Mouse (Mus musculus) olfactory bulb, adult 2 months (tissue): ENCODE data around the gene Cdx2.

Source experiments
- CTCF ChIP-seq: fragments of 200-500 bp; IDR thresholded peaks from 2 replicates; pipeline ENCODE4 v1.5.1; 2012; ENCODE audit warnings: low read depth, mild to moderate bottlenecking, low read length, moderate library complexity; ENCODE audit not compliant: insufficient read depth
- POLR2A ChIP-seq: fragments of 200-500 bp; IDR thresholded peaks from 2 replicates; pipeline ENCODE4 v1.6.1; 2012; ENCODE audit warnings: mild to moderate bottlenecking, low read depth, low read length, moderate library complexity; ENCODE audit not compliant: insufficient read depth

- no peak for TF ChIP-seq CTCF
- TF ChIP-seq POLR2A, result no peak
Observed at GRCm38 (mm10) chr5:147267434-147267833, 39.6 kb downstream of the Cdx2 start.
